Mouse (Mus musculus): ENCODE measurements around the gene Casp14. TPM values are rescaled to one million over a fixed set of nuclear protein-coding genes. Genes with fewer than 3 reads are reported as not detected.
"Not testable (repeated sequence)": the region's sequence is repeated elsewhere in the genome, so short reads cannot be mapped to it uniquely, and the experiment has no call there.

Gene Casp14
- total and polyA plus RNA-seq, 2 experiments from 2014 or later, result not detected

DNA sequence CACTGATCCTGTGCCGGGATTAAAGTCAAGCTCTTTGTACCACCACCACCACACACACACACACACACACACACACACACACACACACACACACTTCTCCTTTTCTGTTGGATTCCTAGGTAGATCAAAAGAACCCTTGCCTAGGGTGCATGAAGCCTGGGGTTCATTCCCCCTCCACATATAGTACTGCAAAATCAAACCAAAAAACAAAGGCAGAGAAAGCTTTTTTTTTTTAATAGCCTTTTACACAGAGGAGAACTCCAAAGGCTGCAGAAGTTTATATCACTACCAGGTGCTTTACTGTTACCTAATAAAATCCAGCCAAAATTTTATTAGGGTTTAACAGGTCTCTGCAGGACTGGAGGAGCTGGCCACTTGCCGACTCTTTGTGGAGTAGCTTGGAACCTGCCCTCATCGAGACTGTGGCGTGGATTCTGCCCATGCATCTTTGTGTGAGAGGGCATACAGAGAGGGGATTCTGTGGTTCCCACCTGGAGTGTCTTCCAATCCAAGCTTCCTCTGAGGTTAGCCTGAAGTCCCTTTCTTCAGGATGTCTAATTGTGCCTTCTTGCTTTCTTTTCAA lies 31.0 kb downstream of the Casp14 start:
- WGBS, result 68% methylated on average over 4 of the region's 4 CpGs
- no peak for DNase-seq
- no peaks in the 10 kb centered on the region for H3K9me3 ChIP-seq (ENCODE audit: low read length)
- no peak overlapping the region for H3K4me2 ChIP-seq (ENCODE audit: low read depth)
- H3K9ac ChIP-seq, result no peak overlapping the region
- H3K4me3 ChIP-seq (ENCODE audit: low read depth, low read length), result no peak overlapping the region
- no peak overlapping the region for H3K27ac ChIP-seq (ENCODE audit: low read depth, low read length)
- no peaks in the 10 kb centered on the region for H3K36me3 ChIP-seq (ENCODE audit: insufficient read depth)
- no peaks in the 10 kb centered on the region for H3K4me1 ChIP-seq (ENCODE audit: insufficient read depth)
- TF ChIP-seq CTCF (IDR thresholded peaks at IDR 0.05; ENCODE audit: low read depth), result no peak
- H3K27me3 ChIP-seq (ENCODE audit: insufficient read depth, low read length), result no peaks in the 10 kb centered on the region
- ATAC-seq, result no peak

DNA sequence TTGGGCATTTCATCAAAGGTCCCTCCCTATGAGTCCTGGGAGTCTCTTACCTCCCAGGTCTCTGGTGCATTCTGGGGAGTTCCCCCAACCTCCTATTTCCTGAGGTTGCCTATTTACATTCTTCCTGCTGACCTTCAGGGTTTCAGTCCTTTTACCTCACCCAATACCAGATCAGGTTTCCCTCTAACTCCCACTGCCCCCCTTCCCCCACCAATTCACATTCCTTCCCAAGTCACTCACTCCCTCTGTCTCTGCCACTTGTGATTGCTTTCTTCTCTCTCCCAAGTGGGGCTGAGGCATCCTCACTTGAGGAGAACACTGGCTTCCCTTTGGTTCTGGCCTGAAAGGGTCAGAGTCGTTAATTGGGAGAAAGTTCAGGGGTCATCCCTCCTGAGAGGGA lies 48.0 kb downstream of the Casp14 start:
- H3K4me2 ChIP-seq (ENCODE audit: low read depth); ATAC-seq: not testable (repeated sequence)

DNA sequence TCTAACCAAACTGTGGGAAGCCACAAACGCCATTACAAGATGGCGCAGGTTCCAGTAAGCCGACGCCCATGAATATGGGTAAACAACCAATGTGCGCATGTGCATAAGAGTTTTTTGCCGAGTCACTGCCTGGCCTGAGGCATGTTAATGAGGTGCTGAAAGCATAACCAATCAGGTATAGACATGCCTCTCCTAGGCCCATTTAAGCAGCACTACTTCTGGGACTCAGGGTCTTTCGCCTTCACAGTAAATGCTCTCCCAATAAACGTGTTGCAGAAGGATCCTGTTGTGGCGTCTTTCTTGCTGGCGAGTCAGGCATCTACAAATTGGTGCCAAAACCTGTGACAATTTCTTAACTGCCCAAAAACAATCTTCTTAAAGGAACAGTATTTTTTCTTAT lies 51.4 kb downstream of the Casp14 start:
- not testable (repeated sequence) for DNase-seq, ATAC-seq
- WGBS, result 89% methylated on average over 10 of the region's 10 CpGs

More for the DNA sequence above, 48.0 kb downstream of the Casp14 start:
- H3K4me1 ChIP-seq (ENCODE audit: insufficient read depth); H3K36me3 ChIP-seq (ENCODE audit: insufficient read depth); H3K27ac ChIP-seq (ENCODE audit: low read depth, low read length); H3K27me3 ChIP-seq (ENCODE audit: insufficient read depth, low read length); H3K4me3 ChIP-seq (ENCODE audit: low read depth, low read length); H3K9ac ChIP-seq; DNase-seq; H3K9me3 ChIP-seq (ENCODE audit: low read length): not testable (repeated sequence)
- WGBS, result 15% methylated on average over 1 of the region's 1 CpGs

DNA sequence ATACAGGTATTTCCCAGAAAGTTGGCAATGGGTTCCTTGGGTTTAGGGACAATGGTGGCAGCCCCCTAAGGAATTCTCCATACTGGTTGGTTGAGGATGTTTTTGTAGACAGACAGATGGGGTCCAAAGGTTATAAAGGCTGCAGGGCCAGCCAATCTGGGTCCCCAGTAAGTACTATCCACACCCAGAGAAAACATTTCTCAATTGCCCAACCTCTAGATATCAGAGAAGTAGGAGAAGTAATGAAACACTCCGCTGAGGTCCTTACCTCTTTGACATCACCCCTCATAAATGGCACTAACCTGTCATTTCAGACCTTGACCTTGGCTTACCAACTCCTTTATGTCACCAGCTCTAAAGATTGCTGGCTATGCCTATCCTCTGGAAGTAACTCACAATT lies 53.5 kb downstream of the Casp14 start:
- Histone ChIP-seq H3K27me3 (ENCODE audit: insufficient read depth, low read length) (no peaks in the 10 kb centered on the region), H3K4me2 (ENCODE audit: low read depth) (no peak overlapping the region), H3K4me1 (ENCODE audit: insufficient read depth) (no peaks in the 10 kb centered on the region), H3K4me3 (ENCODE audit: low read depth, low read length) (no peak overlapping the region), H3K9me3 (ENCODE audit: low read length) (no peaks in the 10 kb centered on the region), H3K27ac (ENCODE audit: low read depth, low read length) (no peak overlapping the region), H3K9ac (no peak overlapping the region), H3K36me3 (ENCODE audit: insufficient read depth) (no peaks in the 10 kb centered on the region)
- ATAC-seq, result no peak
- WGBS, result 100% methylated on average over 1 of the region's 1 CpGs
- no peak for TF ChIP-seq CTCF (IDR thresholded peaks at IDR 0.05; ENCODE audit: low read depth)
- DNase-seq, result no peak

More for the DNA sequence above, 51.4 kb downstream of the Casp14 start:
- not testable (repeated sequence) for H3K4me3 ChIP-seq (ENCODE audit: low read depth, low read length); H3K9ac ChIP-seq; H3K4me1 ChIP-seq (ENCODE audit: insufficient read depth); H3K27me3 ChIP-seq (ENCODE audit: insufficient read depth, low read length); H3K36me3 ChIP-seq (ENCODE audit: insufficient read depth); H3K27ac ChIP-seq (ENCODE audit: low read depth, low read length); H3K9me3 ChIP-seq (ENCODE audit: low read length); H3K4me2 ChIP-seq (ENCODE audit: low read depth)

Other genes with a start within 250 kb of the Casp14 start
- gene Olfr1358, start 200.9 kb downstream of the Casp14 start, total RNA-seq (2014; rRNA removed), result 0.71 TPM in 1 of 2 replicates, not detected in the other
- gene Olfr1358, start 200.9 kb downstream of the Casp14 start, polyA plus RNA-seq (2015; fragmentation: Nextera tagmentation; extraction: Ambion mirVana), result not detected in 2 replicates
- 37.0 and 57.4 TPM in 2 replicates for gene Ilvbl, start 143.9 kb downstream of the Casp14 start, total RNA-seq (2014; rRNA removed)
- 46.5 and 58.8 TPM in 2 replicates for gene Ilvbl, start 143.9 kb downstream of the Casp14 start, polyA plus RNA-seq (2015; fragmentation: Nextera tagmentation; extraction: Ambion mirVana)
- gene Syde1, start 126.3 kb downstream of the Casp14 start, total RNA-seq (2014; rRNA removed), result 5.5 and 9.0 TPM in 2 replicates
- 2.7 and 2.8 TPM in 2 replicates for gene Syde1, start 126.3 kb downstream of the Casp14 start, polyA plus RNA-seq (2015; fragmentation: Nextera tagmentation; extraction: Ambion mirVana)
- not detected in 2 replicates for gene Olfr1357, start 100.2 kb downstream of the Casp14 start, total RNA-seq (2014; rRNA removed)
- gene Olfr1357, start 100.2 kb downstream of the Casp14 start, polyA plus RNA-seq (2015; fragmentation: Nextera tagmentation; extraction: Ambion mirVana), result not detected in 2 replicates
- not detected in 2 replicates for gene Ccdc105, start 34.8 kb upstream of the Casp14 start, total RNA-seq (2014; rRNA removed)
- 0.16 and 0.17 TPM in 2 replicates for gene Ccdc105, start 34.8 kb upstream of the Casp14 start, polyA plus RNA-seq (2015; fragmentation: Nextera tagmentation; extraction: Ambion mirVana)
- gene Slc1a6, start 62.2 kb upstream of the Casp14 start, total RNA-seq (2014; rRNA removed), result 16.6 and 19.1 TPM in 2 replicates
- 10.7 and 15.5 TPM in 2 replicates for gene Slc1a6, start 62.2 kb upstream of the Casp14 start, polyA plus RNA-seq (2015; fragmentation: Nextera tagmentation; extraction: Ambion mirVana)
- gene Olfr1356, start 133.9 kb upstream of the Casp14 start, total RNA-seq (2014; rRNA removed), result not detected in 2 replicates
- gene Olfr1356, start 133.9 kb upstream of the Casp14 start, polyA plus RNA-seq (2015; fragmentation: Nextera tagmentation; extraction: Ambion mirVana), result not detected in 2 replicates
- gene Olfr1355, start 157.2 kb upstream of the Casp14 start, total RNA-seq (2014; rRNA removed), result not detected in 2 replicates
- gene Olfr1355, start 157.2 kb upstream of the Casp14 start, polyA plus RNA-seq (2015; fragmentation: Nextera tagmentation; extraction: Ambion mirVana), result not detected in 2 replicates
- not detected in 2 replicates for gene Olfr1354, start 194.9 kb upstream of the Casp14 start, total RNA-seq (2014; rRNA removed)
- not detected in 2 replicates for gene Olfr1354, start 194.9 kb upstream of the Casp14 start, polyA plus RNA-seq (2015; fragmentation: Nextera tagmentation; extraction: Ambion mirVana)
- gene Olfr8, start 232.3 kb upstream of the Casp14 start, total RNA-seq (2014; rRNA removed), result not detected in 2 replicates
- gene Olfr8, start 232.3 kb upstream of the Casp14 start, polyA plus RNA-seq (2015; fragmentation: Nextera tagmentation; extraction: Ambion mirVana), result not detected in 2 replicates
- not detected in 2 replicates for gene Olfr1353, start 245.0 kb upstream of the Casp14 start, total RNA-seq (2014; rRNA removed)
- not detected in 2 replicates for gene Olfr1353, start 245.0 kb upstream of the Casp14 start, polyA plus RNA-seq (2015; fragmentation: Nextera tagmentation; extraction: Ambion mirVana)

Measured in forebrain, postnatal 0 days (tissue).